In the genomic region with DNA sequence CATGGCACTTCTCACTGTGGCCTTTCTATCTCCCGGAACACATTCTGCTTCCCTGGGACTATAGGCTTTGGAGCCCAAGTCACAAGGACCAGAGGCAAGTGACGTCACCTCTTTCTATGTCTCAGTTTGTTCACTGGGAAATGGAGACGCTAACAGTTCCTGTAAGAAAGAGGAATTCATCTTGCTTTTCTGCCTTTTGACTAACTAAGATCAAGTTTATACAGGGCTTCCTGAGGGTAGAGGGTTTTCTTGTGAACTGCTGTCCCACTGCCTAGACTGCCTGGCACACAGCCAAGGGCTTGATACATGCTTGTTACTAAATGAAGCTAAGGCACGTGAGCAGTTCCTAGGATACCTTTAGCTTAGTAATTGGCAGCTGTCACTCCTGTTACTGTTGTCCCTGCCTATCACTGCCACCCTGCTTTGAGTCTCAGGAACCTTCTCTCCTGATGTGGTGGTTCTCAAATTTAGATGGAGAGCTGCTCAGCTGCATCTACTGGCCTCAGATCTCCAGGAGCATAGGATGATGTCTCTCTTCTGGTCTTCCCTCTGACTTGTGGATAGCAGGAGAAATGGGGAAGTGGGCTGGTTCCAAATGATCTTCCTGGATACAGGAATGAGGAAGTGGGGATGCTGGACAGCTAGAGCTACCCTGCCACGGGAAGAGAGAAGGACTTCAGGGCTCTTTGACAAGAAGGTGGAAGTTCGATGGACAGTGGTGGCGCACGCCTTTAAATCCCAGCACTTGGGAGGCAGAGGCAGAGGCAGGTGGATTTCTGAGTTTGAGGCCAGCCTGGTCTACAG, we compare ENCODE assay signal across 8 mouse cellular contexts. TPM values are rescaled to one million over a fixed set of nuclear protein-coding genes. Genes with fewer than 3 reads are reported as not detected.
A peak's percentile ranks its signal among the peaks of the same experiment; 100 is the strongest.
DNase-seq lines count a peak whose midpoint lies in the region; ATAC-seq lines count a peak whose summit lies in the region.

No protein-coding gene starts in this region.

- H3K9me3 ChIP-seq in megakaryocyte, embryonic 14.5 days: no peaks in the 10 kb centered on the region
- no peaks in the 10 kb centered on the region for H3K9me3 ChIP-seq in forebrain, embryonic 12.5 days

- no peak overlapping the region for H3K4me2 ChIP-seq in forebrain, embryonic 12.5 days

- H3K36me3 ChIP-seq in megakaryocyte, embryonic 14.5 days (replicated peaks; ENCODE audit: low read length): peaks cover 78% of the 10 kb centered on the region
- peaks cover 2% of the 10 kb centered on the region for H3K36me3 ChIP-seq in splenic B cell, adult 2 months (ENCODE audit: control insufficient read depth, insufficient read depth, low read length, poor library complexity, severe bottlenecking)
- no peaks in the 10 kb centered on the region; the same call in 1 of the 2 replicates for H3K36me3 ChIP-seq in forebrain, embryonic 12.5 days (replicated peaks)

- 83% methylated on average over 8 of the region's 8 CpGs for WGBS in forebrain, embryonic 12.5 days

- peak; percentile 43 for DNase-seq in CD4-positive, CD25-positive, alpha-beta regulatory T cell, adult 2 months (ENCODE audit: low read depth, low spot score)
- DNase-seq in heart, postnatal 4 days: peak; percentile 76
- DNase-seq in splenic B cell, adult 2 months (ENCODE audit: low read depth, low spot score): peak; percentile 62
- no peak for DNase-seq in thymus, postnatal 36 days

- H3K4me3 ChIP-seq in megakaryocyte, embryonic 14.5 days (replicated peaks): peak overlapping the region; percentile 93
- H3K4me3 ChIP-seq in forebrain, embryonic 12.5 days (replicated peaks): no peak overlapping the region

- H3K27me3 ChIP-seq in megakaryocyte, embryonic 14.5 days (replicated peaks): no peaks in the 10 kb centered on the region
- H3K27me3 ChIP-seq in splenic B cell, adult 2 months (ENCODE audit: control insufficient read depth, insufficient read depth, low read length, poor library complexity, severe bottlenecking): no peaks in the 10 kb centered on the region
- H3K27me3 ChIP-seq in forebrain, embryonic 12.5 days: no peaks in the 10 kb centered on the region

- peaks cover 68% of the 10 kb centered on the region for H3K4me1 ChIP-seq in megakaryocyte, embryonic 14.5 days
- peaks cover 37% of the 10 kb centered on the region for H3K4me1 ChIP-seq in forebrain, embryonic 12.5 days

- no peak overlapping the region for H3K27ac ChIP-seq in forebrain, embryonic 12.5 days

- ATAC-seq in CD4-positive, CD25-positive, alpha-beta regulatory T cell, adult 4 months: no peak
- ATAC-seq in megakaryocyte, adult 5-6 weeks (ENCODE audit: poor library complexity, severe bottlenecking): no peak
- no peak for ATAC-seq in forebrain, embryonic 12.5 days (ENCODE audit: low FRiP score)

- no peak overlapping the region for H3K9ac ChIP-seq in forebrain, embryonic 12.5 days

RNA-seq across cellular contexts. Expression of gene Plekho2, which starts 4.2 kb away (rescaled TPM):
- polyA plus RNA-seq in CD4-positive, CD25-positive, alpha-beta regulatory T cell, adult 4 months (2017; shearing (Covaris generic)): 10 to 100 TPM; 53.6 to 81.0 TPM
- 198 and 329 TPM in 2 replicates for polyA plus RNA-seq in megakaryocyte, embryonic 14.5 days (2012; ENCODE audit: insufficient read depth, low replicate concordance)
- 59.1 and 68.1 TPM in 2 replicates for total RNA-seq in megakaryocyte, adult 5-6 weeks (2015)
- 52.5 and 60.6 TPM in 2 replicates for total RNA-seq in megakaryocyte, adult 5-6 weeks (2017)
- 10 to 100 TPM; 17.9 to 19.4 TPM for total RNA-seq in heart, postnatal 4 days (2021)
- 9.0 and 9.1 TPM in 2 replicates for polyA plus RNA-seq in forebrain, embryonic 12.5 days (2016; fragmentation: Nextera tagmentation; extraction: Ambion mirVana)

RNA-seq across cellular contexts. Expression of gene Pif1, which starts 11.4 kb away (rescaled TPM):
- polyA plus RNA-seq in CD4-positive, CD25-positive, alpha-beta regulatory T cell, adult 4 months (2017; shearing (Covaris generic)): 1 to 10 TPM in 1 of 2 experiments, under 1 TPM in 1; 0.73 to 1.1 TPM
- polyA plus RNA-seq in megakaryocyte, embryonic 14.5 days (2012; ENCODE audit: insufficient read depth, low replicate concordance): 3.9 and 6.9 TPM in 2 replicates
- 12.1 and 12.6 TPM in 2 replicates for total RNA-seq in megakaryocyte, adult 5-6 weeks (2015)
- total RNA-seq in megakaryocyte, adult 5-6 weeks (2017): 12.7 and 16.9 TPM in 2 replicates
- total RNA-seq in heart, postnatal 4 days (2021): 1 to 10 TPM; 6.2 to 7.6 TPM
- polyA plus RNA-seq in forebrain, embryonic 12.5 days (2016; fragmentation: Nextera tagmentation; extraction: Ambion mirVana): 28.8 and 33.7 TPM in 2 replicates

RNA-seq across cellular contexts. Expression of gene Rbpms2, which starts 53.9 kb away (rescaled TPM):
- polyA plus RNA-seq in CD4-positive, CD25-positive, alpha-beta regulatory T cell, adult 4 months (2017; shearing (Covaris generic)): 1 to 10 TPM in 1 of 2 experiments, under 1 TPM in 1; 0.23 to 3.0 TPM
- 500 and 536 TPM in 2 replicates for polyA plus RNA-seq in megakaryocyte, embryonic 14.5 days (2012; ENCODE audit: insufficient read depth, low replicate concordance)
- 0.45 TPM in 1 of 2 replicates, not detected in the other for total RNA-seq in megakaryocyte, adult 5-6 weeks (2015)
- total RNA-seq in megakaryocyte, adult 5-6 weeks (2017): not detected in 2 replicates
- 10 to 100 TPM; 89.4 to 97.0 TPM for total RNA-seq in heart, postnatal 4 days (2021)
- polyA plus RNA-seq in forebrain, embryonic 12.5 days (2016; fragmentation: Nextera tagmentation; extraction: Ambion mirVana): 9.9 and 10.5 TPM in 2 replicates

RNA-seq across cellular contexts. Expression of gene Ankdd1a, which starts 55.6 kb away (rescaled TPM):
- under 1 TPM in 1 of 2 experiments, not detected in 1; 0.35 TPM for polyA plus RNA-seq in CD4-positive, CD25-positive, alpha-beta regulatory T cell, adult 4 months (2017; shearing (Covaris generic))
- 2.0 TPM in 1 of 2 replicates, not detected in the other for polyA plus RNA-seq in megakaryocyte, embryonic 14.5 days (2012; ENCODE audit: insufficient read depth, low replicate concordance)
- not detected in 2 replicates for total RNA-seq in megakaryocyte, adult 5-6 weeks (2015)
- 0.08 TPM in 1 of 2 replicates, not detected in the other for total RNA-seq in megakaryocyte, adult 5-6 weeks (2017)
- not detected for total RNA-seq in heart, postnatal 4 days (2021)
- polyA plus RNA-seq in forebrain, embryonic 12.5 days (2016; fragmentation: Nextera tagmentation; extraction: Ambion mirVana): 0.18 and 0.28 TPM in 2 replicates

Comparison
In these comparisons a context has a peak if more than half of its experiments do, and no peak if none do; other contexts are left out.
1. DNase-seq: peak in CD4-positive, CD25-positive, alpha-beta regulatory T cell, adult 2 months (single experiment), heart, postnatal 4 days (single experiment) and splenic B cell, adult 2 months (single experiment); none in thymus, postnatal 36 days (0 of 2).
2. RNA of gene Rbpms2, which starts 53.9 kb away (polyA plus RNA-seq): 500 to 536 TPM in megakaryocyte, embryonic 14.5 days; 9.9 to 10.5 TPM in forebrain, embryonic 12.5 days and 0.23 to 3.0 TPM in CD4-positive, CD25-positive, alpha-beta regulatory T cell, adult 4 months; every median in the first group is over 10 times any median in the second.